Mouse (Mus musculus) layer of hippocampus, adult 8-10 months (tissue): ENCODE measurements around the gene 6030408B16Rik. TPM values are rescaled to one million over a fixed set of nuclear protein-coding genes. Genes with fewer than 3 reads are reported as not detected.
A peak's percentile ranks its signal among the peaks of the same experiment; 100 is the strongest.
"Not testable (repeated sequence)": the region's sequence is repeated elsewhere in the genome, so short reads cannot be mapped to it uniquely, and the experiment has no call there.

Source experiments
- DNase-seq, 2 experiments: peaks; one replicate each; pipeline ENCODE4 v3.0.0; 2022; ENCODE audit warnings: low spot score in 2 of 2
- total RNA-seq, 4 experiments: library from RNA; stranded (reverse); gene quantifications; 2 replicates each; pipeline ENCODE4 v1.2.4; 2022

Gene 6030408B16Rik
- total RNA-seq, 4 experiments from 2014 or later, result 0.26 to 0.55 (median 0.54) TPM; not detected in 1

DNA sequence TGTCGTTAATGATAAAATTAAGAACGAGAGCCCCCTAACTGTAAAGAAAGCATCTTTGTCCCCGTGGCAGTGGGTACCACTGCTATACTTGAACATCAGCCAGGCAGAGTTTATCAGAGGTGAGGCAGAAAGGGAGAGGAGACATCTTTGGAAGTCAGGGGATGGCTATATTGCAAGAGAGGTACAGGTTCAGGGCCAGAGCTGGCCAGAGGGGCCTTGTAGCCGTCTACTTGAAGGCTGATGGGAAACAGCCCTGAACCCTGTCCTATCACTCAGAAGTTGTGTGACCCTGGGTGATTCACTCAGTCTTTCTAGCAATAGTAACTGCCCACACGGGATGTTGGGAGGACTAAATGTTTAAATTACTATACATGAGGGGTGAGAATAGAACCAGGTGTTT is 28.1 kb downstream of the 6030408B16Rik start:
- no peak for DNase-seq

DNA sequence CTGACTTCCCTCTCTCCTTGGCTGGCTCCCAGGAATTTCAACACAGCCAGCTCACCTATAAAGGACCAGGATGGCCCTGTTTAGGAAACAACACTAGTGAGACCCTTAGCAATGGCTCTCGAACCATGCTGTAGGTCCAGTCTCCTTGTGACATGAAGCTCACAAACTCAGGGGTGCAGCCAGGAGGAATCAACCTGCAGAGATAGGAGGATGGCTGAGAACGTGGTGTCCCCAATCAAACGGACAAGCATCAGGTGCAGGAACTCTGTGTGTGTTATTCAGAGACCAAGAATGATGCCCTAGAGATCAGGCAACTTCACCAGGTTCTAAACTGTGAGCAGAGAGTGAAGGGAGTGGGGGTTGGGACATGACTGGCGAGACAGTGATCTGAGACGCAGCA is 29.1 kb downstream of the 6030408B16Rik start:
- DNase-seq, result no peak

DNA sequence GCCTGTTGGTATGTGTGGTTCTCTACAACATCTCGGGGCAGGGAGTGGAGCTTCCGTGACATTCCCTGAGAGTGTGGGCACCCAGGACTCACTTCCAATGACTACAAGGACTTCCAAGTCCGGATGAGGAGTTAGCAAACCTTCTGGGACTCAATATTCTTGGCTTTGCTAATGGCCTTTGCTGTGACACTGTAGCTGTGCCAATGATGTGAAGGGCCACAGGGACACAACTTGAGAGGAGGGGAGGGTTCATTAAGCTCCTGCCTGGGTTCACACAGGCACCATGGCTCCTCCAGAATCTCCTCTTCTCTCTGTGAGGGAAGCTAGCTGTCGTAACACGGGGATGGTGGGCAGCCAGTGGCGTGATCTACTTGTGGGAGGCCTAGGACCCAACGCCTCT is 29.6 kb downstream of the 6030408B16Rik start:
- no peak for DNase-seq

DNA sequence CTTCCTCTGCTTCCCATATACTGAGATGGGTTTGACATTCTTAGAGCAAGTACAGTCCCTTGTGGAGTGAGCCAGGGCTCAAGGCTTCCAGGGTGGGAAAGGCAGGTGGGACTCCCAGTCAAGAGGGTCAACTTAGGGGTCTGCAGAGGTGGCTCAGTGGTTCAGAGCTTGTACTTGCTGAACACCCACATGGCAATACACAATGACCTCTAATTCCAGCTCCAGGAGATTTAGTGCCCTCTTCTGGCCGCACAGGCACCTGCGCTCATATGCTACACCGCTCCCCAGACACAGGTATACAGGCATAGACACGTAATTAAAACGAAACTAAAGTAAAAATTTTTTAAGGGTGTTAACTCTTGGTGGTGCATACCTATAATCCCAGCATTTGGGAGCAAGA is 30.5 kb downstream of the 6030408B16Rik start:
- DNase-seq, result no peak

DNA sequence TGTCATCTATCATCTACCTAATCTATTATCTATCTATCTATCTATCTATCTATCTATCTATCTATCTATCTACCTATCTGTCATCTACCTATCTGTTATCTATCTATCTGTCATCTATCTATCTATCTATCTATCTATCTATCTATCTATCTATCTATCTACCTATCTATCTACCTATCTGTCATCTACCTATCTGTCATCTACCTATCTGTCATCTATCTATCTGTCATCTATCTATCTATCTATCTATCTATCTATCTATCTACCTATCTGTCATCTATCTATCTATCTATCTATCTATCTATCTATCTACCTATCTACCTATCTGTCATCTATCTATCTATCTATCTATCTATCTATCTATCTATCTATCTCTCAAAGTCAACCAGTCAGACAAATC is 31.4 kb downstream of the 6030408B16Rik start:
- not testable (repeated sequence) for DNase-seq

DNA sequence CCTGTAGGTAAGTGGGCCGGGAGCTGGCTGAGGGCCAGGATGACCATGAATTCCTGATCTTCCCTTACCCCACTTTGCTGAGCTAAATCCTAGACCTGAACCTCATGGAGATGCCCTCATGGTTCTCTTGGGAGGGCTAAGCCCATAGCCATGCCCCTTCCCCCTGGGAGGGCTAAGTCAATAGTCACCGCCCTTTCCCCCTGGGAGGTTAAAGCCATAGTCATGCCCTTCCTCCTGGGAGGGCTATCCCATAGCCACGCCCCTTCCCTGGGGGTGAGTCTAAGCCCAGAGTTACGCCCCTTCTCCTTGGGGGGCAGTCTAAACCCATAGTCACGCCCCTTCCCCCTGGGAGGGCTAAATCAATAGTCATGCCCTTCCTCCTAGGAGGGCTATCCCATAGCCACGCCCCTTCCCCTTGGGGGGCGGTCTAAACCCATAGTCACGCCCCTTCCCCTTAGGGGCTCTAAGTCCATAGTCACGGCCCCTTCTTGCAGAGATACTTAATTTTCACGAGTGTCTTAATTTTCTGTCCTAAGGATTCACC is 33.1 kb downstream of the 6030408B16Rik start:
- no peak for DNase-seq

DNA sequence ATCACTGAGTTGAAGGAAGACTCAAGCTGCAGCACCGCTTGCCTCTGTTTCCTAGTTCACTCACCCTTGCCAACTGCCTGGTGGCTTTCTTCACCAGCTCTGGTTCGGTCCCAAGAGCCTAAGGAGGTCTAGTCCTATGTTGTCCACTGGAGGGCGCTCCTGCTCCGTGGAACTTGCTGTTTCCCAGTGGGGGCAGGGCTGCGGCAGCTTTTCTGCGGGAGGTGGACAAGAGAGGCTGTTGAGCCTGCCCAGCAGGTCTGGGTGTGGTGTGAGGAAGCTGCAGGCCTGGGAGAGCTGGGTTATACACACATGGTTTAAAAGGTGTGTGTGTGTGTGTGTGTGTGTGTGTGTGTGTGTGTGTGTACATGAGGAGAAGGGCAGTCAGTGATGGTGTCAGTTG is 34.3 kb downstream of the 6030408B16Rik start:
- DNase-seq, result peak; percentile 65 to 82

DNA sequence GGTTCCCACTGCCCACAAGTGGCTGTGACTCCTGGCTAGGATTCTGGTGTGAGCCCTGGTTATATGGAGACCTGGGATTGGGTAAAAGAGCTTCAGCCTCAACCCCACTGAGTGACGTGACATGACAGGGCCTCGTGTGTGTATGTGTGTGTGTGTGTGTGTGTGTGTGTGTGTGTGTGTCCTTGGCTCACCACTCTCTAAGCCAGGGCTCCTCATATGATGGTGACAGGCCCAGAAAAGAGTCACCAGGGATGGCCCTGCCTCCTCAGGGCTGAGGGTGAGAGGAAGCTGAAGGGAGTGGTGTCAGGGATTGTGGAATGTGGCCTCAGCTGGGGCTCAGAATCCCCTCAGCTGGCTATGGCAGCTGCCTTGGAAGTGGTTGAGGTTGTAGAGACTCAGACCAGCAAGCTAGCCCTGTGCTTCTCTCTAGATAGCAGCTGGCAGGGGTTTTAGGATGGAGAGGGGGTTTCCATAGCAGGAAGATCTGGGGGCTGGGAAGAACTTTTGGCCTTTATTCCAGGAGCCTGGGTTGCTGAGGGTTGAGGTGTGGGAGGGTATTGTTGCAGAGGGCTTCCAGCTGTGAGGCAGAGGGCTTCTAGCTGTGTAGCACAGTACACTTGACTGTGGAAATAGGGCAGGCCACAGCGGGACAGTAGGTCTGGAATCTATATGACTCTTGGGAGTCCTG is 36.0 kb downstream of the 6030408B16Rik start:
- DNase-seq, result no peak

DNA sequence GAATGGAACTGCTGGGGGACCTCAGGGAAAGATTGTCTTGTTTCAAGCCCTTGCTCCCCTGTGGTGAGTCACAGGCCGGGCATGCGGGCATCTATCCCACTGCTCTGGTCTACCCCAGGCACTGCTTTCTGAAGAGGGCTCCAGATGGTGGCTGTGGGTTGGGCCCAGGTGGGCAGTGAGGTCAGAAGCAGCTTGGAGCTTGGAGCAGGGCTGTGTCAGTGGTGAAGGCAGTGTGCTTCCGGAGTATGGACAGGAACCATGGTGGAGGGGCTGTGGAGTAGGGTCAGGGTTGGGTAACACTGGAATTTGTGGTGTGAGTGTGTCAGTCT is 36.5 kb downstream of the 6030408B16Rik start:
- no peak for DNase-seq

DNA sequence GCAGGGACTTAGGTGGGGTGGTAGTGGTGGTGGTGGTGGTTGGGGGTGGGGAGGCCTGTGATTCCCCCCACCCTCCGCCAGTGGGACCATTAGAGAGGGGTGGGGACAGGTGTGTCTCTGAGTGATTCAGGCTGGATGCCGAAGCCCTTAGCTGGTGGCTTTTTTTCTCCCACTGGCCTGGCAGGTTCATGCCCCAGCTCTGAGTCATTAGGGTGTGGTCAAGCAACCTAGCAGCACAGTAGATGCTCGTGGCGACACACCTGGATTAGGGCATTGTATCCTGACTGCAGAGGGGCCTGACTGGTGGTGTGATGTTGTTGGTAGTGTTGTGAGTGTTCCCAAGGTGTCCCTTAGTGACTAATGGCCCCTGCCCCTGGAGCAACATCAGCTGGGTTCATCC is 38.1 kb downstream of the 6030408B16Rik start:
- no peak for DNase-seq

DNA sequence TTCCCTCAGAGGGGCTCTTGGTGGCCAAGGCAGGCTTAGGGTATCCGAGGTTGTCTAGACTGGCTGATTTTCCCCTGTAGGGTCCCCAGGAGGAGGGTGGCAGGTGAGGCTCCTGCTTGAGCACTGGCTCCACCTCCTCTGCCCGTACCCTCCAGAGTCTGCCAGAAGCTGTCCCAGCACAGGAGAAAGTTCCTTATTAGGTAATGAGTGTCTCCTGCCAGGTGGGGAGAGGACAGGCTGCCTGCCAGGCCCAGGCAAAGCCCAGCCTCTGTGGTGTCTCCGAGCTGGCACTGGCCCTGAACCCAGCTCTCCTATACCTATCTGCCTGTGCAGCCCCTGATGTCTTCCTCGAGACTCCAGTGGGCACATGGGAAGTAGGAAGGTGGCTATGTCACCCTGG is 39.4 kb downstream of the 6030408B16Rik start:
- no peak for DNase-seq

DNA sequence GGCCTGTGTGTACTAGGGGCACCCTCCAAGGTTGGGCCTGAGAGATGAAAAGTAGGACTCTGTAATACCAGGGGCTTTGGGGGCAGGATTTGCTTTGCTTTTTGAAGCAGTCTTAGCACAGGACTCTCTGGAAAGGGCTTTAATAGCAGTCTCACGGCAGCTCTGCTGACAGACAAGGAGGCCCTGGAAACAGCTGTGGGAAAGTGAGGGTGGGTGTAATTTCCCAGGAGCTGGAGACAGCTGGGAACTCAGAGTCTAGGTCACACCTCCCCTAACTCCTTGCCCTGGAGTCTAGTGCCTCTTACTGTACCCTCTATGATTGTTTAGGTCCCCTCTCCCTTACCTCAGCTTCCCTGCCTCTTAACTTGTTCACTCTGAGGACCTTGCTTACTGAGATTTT is 40.2 kb downstream of the 6030408B16Rik start:
- no peak for DNase-seq

DNA sequence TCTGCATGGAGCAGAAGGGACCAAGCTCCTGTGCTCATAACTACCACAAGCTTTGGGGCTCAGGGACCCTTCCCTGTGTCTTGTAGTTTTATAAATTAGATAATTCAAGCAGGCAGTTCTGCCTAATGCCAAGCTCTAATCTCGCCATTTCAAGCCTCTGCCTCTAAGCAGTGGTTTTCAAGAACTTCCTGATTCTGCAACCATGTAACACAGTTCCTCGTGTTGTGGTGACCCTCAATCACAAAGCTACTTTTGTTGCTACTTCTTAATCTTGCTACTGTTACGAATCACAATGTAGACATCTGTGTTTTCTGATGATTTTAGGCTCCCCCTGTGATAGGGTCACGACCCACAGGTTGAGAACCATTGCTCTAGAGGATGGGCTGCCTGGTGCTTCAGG is 40.6 kb downstream of the 6030408B16Rik start:
- DNase-seq, result no peak

DNA sequence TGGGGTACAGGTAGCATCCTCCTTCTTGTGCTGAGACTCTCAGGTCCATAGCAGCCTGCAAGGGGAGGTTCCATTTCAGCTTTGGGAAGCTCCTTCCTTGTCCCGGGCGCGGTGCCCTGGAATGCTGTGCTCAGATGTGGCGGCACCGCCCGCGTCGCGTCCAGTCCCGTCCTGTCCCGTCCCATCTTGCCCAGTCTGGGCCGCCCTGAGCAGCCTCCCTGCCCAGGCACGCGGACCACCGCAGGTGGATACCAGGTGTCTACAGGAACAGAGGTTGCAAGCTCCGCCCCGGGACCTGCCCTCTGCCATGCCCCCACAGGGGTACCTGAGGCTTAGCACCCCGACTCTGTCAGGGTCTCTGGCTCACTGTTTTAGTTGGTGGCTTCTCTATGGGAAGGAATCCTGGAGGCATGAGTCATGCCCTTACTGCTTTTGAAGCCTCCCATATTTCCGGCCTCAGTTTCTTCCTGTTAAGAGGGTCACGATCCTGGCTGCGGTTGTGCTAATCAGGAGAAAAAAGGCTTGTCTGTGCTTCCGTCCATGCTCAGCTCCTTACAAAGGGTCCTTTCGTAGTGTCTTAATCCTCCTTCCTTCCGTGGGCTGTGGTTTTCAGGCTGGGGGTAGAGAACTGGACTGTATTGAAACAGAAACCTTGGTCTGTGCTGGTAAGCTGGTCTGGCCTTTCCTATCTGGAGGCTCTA is 43.6 kb downstream of the 6030408B16Rik start:
- DNase-seq, result no peak

DNA sequence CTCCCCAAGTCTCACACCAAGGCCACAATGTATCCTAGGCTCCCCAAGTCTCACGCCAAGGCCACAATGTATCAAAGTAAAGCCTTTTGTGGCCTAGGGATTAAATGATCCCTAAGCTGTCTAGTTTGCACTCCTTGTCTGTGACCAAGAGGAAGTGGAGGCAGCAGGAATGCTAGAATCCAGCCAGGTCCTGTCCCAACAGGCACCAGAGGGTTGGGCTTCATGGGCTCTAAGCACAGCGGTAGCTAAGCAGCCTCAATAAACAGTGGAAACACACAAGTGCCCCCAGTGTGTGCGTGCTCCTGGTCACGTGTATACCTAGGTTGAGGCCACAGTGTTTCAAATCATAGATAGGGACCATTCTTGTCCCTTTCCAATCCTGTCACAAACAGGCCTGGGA is 45.3 kb downstream of the 6030408B16Rik start:
- no peak for DNase-seq

DNA sequence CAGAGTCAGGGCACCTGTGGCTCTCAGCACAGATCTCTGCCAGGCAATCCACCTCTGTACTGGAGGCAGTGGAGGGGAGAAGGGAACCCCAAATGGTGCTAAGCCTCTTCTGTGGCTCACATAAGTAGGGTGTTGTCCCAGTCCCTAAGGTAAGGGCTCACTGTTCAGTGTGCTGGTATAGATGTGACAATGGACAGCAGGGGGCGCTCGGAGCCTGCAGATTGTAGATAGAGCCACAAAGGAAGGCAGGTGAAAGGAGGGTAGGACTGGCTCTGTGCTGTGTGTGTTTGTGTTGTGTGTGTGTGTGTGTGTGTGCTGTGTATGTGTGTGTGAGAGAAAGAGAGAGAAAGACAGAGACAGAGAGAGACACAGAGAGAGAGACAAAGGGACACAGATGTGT is 46.5 kb downstream of the 6030408B16Rik start:
- peak; percentile 65 to 91 for DNase-seq

DNA sequence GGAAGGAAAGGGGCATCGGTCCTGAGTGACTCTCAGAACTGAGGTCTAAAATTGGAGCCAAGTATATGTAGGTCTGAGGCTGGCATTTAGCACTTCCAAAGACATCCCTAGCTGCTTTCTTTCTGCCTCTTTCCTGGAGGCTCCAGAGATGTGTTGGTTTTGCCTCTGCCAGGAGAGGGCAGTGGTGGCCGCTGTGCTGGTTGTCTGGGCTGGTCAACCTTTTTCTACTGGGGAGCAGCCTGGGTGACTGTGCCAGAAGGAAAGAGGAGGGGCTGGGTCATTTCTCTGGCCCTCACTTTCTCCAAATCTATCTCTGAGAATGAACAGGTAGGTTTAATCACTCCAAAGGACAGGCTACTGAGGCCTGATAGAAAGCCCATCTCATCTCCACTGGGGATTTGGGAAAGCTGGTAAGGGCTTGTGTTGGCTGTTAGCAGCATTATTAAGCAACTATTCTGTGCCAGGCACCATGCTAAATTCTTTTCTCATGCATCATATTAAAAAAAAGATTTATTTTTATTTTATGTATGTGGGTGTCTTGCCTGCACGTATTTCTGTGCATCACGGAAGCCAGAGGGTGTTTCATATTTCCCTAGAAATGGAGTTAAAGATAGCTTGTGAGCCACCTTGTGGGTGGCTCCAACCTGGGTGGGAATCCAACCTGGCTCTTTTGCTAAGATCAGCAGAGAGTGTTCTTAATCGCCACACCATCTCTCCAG is 48.9 kb downstream of the 6030408B16Rik start:
- DNase-seq, result peak in 1 of 2 experiments; percentile 57

Other genes with a start within 250 kb of the 6030408B16Rik start
- not detected for gene Gm47841, start 245.8 kb upstream of the 6030408B16Rik start, total RNA-seq
- gene Fignl2, start 214.6 kb upstream of the 6030408B16Rik start, total RNA-seq, result 1 to 10 TPM; 1.3 to 2.4 (median 1.8) TPM
- under 1 TPM in 1 of 4 experiments, not detected in 3; 0.25 TPM for gene Ankrd33, start 177.5 kb upstream of the 6030408B16Rik start, total RNA-seq
- 10 to 100 TPM; 14.1 to 16.5 (median 14.9) TPM for gene Acvrl1, start 164.7 kb upstream of the 6030408B16Rik start, total RNA-seq
- 10 to 100 TPM; 81.2 to 96.0 (median 85.4) TPM for gene Acvr1b, start 119.1 kb upstream of the 6030408B16Rik start, total RNA-seq
- 10 to 100 TPM; 57.6 to 64.4 (median 61.9) TPM for gene Grasp, start 69.0 kb upstream of the 6030408B16Rik start, total RNA-seq
- 10 to 100 TPM; 50.3 to 89.6 (median 71.5) TPM for gene Nr4a1, start 38.9 kb upstream of the 6030408B16Rik start, total RNA-seq
- 10 to 100 TPM; 43.4 to 48.1 (median 46.1) TPM for gene Atg101, start 8.9 kb upstream of the 6030408B16Rik start, total RNA-seq
- under 1 TPM in 3 of 4 experiments, not detected in 1; 0.17 to 0.48 (median 0.43) TPM for gene Krt80, start 77.0 kb downstream of the 6030408B16Rik start, total RNA-seq
- under 1 TPM in 1 of 4 experiments, not detected in 3; 0.45 TPM for gene Krt7, start 117.8 kb downstream of the 6030408B16Rik start, total RNA-seq
- gene Krt87, start 145.6 kb downstream of the 6030408B16Rik start, total RNA-seq, result under 1 TPM; 0.23 to 0.52 (median 0.35) TPM
- not detected for gene Krt88, start 154.5 kb downstream of the 6030408B16Rik start, total RNA-seq
- not detected for gene Krt81, start 170.5 kb downstream of the 6030408B16Rik start, total RNA-seq
- not detected for gene Krt86, start 180.3 kb downstream of the 6030408B16Rik start, total RNA-seq
- gene Krt83, start 198.3 kb downstream of the 6030408B16Rik start, total RNA-seq, result not detected
- gene Gm49425, start 224.0 kb downstream of the 6030408B16Rik start, total RNA-seq, result not detected
- gene Krt84, start 239.6 kb downstream of the 6030408B16Rik start, total RNA-seq, result not detected